Mouse (Mus musculus): Measurements from ENCODE around the gene Psmb1.

DNA sequence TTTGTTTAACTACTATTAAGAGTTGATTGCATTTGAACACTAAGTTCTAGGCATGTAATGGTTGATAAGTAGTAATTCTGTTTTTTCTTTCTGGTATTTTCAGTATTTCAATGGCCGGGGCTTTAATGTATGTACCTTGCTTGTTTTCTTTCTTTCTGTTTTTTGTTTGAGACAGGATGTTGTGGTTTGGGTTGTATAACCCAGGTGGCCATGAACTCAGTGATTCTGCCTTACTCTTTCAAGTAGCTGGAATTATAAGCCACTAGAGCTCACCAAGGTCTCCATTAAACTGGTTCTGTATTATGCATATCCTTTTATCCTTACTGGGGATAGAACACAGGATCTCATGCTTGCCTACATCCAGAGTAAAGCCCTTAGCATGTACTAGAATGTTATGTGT is 19.2 kb upstream of the Psmb1 start:
- no peak for TF ChIP-seq CTCF (IDR thresholded peaks at IDR 0.05; ENCODE audit: insufficient read depth, low read length)
- TF ChIP-seq POLR2A (IDR thresholded peaks at IDR 0.05; ENCODE audit: borderline replicate concordance, extremely low read depth, low read depth, low read length) = no peak

Data from lung, adult 2 months (tissue).